Mouse (Mus musculus): Measurements from ENCODE around the gene Ldhd. TPM values are rescaled to one million over a fixed set of nuclear protein-coding genes. Genes with fewer than 3 reads are reported as not detected.

Gene Ldhd
- polyA plus RNA-seq, 1 experiment, result 24.4 TPM

DNA sequence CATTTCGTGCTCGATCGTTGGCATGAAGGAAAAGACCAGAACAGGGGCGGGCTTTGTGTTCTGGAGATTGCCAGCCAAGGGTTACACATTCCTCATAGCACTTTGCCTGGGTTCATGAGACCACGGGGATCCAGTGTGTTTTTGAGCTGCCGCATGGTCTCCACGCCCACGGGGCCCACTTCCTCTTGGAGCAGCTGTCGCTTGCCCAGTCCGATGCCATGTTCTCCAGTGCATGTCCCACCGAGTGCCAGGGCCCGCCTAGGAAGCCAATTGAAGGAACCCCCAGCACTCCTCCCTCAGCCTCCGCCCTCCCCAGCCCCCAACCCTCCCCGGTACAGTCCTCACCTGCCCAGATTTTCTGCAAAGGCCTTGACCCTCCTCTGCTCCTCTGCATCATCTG lies 3.2 kb downstream of the Ldhd start:
- no peak for TF ChIP-seq POLR2A (IDR thresholded peaks at IDR 0.05; ENCODE audit: borderline replicate concordance, insufficient read depth, low read length)
- TF ChIP-seq CTCF (IDR thresholded peaks at IDR 0.05; ENCODE audit: borderline replicate concordance, insufficient read depth, low read depth, low read length), result no peak
- no peak for DNase-seq
- no peak overlapping the region for H3K4me3 ChIP-seq (replicated peaks; ENCODE audit: insufficient read depth, low read depth, low read length)
- H3K4me1 ChIP-seq (ENCODE audit: control insufficient read depth, insufficient read depth, low read length), result peaks cover 32% of the 10 kb centered on the region
- H3K27ac ChIP-seq (ENCODE audit: insufficient read depth, low read length), result no peak overlapping the region
- WGBS, result 49% methylated on average over 14 of the region's 14 CpGs
- H3K27me3 ChIP-seq (ENCODE audit: control insufficient read depth, insufficient read depth, low read length), result no peaks in the 10 kb centered on the region

DNA sequence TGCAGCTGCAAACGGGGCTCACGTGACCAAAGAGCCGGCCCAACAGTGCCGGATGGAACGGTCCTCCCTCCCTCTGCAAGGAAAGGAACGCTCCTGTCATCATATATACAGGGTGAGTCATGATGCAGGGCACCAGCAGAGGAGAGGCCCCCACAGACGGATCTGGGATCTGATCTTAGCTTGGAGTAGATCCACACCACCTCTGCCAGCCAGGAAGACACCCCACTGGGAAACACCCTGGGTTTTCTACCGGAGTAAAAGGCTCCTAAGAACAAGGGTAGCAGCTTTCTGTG lies 3.7 kb downstream of the Ldhd start:
- Histone ChIP-seq H3K27me3 (ENCODE audit: control insufficient read depth, insufficient read depth, low read length) (no peaks in the 10 kb centered on the region), H3K4me3 (replicated peaks; ENCODE audit: insufficient read depth, low read depth, low read length) (no peak overlapping the region), H3K4me1 (ENCODE audit: control insufficient read depth, insufficient read depth, low read length) (peaks cover 37% of the 10 kb centered on the region), H3K27ac (ENCODE audit: insufficient read depth, low read length) (no peak overlapping the region)
- 23% methylated on average over 8 of the region's 8 CpGs for WGBS
- DNase-seq, result peak in 1 of 2 experiments; percentile 35
- no peak for TF ChIP-seq CTCF (IDR thresholded peaks at IDR 0.05; ENCODE audit: borderline replicate concordance, insufficient read depth, low read depth, low read length)
- no peak for TF ChIP-seq POLR2A (IDR thresholded peaks at IDR 0.05; ENCODE audit: borderline replicate concordance, insufficient read depth, low read length)

DNA sequence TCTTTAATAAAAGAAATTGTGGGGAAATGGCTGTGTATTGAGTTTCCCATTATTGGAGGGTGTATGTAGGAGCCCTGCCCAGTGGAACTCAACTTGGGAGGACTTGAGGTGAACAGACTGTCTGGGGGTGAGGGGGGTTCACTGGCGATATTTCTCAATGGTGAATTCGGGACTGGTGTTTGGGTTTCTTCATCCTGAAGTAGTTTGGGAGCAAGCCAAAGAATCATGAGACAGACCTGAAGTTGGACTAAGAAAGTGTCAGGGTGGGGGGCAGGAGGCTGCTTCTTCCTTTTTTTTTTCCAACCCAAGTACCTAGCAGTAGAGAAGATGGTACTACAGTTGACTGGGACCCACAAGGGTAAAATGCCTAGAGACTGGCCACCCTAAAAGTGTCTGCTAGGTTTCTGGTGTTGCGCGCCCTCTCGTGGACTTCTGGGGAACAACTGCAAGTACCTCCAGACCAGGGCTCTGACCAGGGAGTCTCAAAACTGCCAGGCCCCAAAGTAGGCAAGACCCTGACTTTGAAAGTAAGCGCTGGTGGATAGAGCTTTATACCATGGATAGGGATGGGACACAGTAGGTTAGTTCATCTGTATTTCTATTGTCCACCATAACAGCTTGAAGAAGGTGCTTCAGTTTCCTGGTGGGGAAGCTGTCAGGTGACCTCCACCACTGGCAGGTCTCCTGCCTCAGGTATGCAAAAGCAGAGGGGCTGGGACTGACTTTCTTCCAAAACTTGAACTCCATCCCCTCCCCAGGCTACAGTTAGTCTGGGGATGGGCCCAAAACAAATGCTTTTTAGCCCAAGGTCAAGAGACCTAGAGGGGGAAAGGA lies 4.3 kb downstream of the Ldhd start:
- WGBS, result 27% methylated on average over 6 of the region's 6 CpGs
- TF ChIP-seq CTCF (IDR thresholded peaks at IDR 0.05; ENCODE audit: borderline replicate concordance, insufficient read depth, low read depth, low read length) (peak; percentile 83), POLR2A (IDR thresholded peaks at IDR 0.05; ENCODE audit: borderline replicate concordance, insufficient read depth, low read length) (no peak)
- no peaks in the 10 kb centered on the region for H3K27me3 ChIP-seq (ENCODE audit: control insufficient read depth, insufficient read depth, low read length)
- H3K27ac ChIP-seq (ENCODE audit: insufficient read depth, low read length), result no peak overlapping the region
- H3K4me3 ChIP-seq (replicated peaks; ENCODE audit: insufficient read depth, low read depth, low read length), result no peak overlapping the region
- peak; percentile 75 to 84 for DNase-seq
- H3K4me1 ChIP-seq (ENCODE audit: control insufficient read depth, insufficient read depth, low read length), result peaks cover 40% of the 10 kb centered on the region

DNA sequence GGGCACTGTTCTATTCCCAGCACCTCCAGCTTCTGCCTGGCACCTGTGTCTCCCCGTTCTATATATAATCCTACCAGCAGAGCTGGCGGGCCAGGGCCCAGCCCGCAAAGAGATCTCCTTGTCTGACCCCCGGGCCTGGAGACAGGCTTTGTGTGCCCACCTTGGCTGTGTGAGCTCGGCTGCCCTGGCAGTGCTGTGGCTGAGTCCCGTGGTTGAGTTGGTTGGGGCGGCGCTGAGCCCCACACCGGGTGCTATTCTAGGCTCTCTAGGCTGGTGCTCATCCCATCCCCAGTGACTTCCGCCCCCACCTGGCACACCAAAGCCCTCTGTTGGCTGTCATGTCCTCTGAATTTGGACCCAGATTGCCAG lies 5.3 kb downstream of the Ldhd start:
- Histone ChIP-seq H3K4me3 (replicated peaks; ENCODE audit: insufficient read depth, low read depth, low read length) (no peak overlapping the region), H3K4me1 (ENCODE audit: control insufficient read depth, insufficient read depth, low read length) (peaks cover 36% of the 10 kb centered on the region), H3K27me3 (ENCODE audit: control insufficient read depth, insufficient read depth, low read length) (no peaks in the 10 kb centered on the region), H3K27ac (ENCODE audit: insufficient read depth, low read length) (peak overlapping the region; percentile 86)
- peak; percentile 53 to 57 for DNase-seq
- TF ChIP-seq POLR2A (IDR thresholded peaks at IDR 0.05; ENCODE audit: borderline replicate concordance, insufficient read depth, low read length) (no peak), CTCF (IDR thresholded peaks at IDR 0.05; ENCODE audit: borderline replicate concordance, insufficient read depth, low read depth, low read length) (no peak)
- 25% methylated on average over 10 of the region's 10 CpGs for WGBS

DNA sequence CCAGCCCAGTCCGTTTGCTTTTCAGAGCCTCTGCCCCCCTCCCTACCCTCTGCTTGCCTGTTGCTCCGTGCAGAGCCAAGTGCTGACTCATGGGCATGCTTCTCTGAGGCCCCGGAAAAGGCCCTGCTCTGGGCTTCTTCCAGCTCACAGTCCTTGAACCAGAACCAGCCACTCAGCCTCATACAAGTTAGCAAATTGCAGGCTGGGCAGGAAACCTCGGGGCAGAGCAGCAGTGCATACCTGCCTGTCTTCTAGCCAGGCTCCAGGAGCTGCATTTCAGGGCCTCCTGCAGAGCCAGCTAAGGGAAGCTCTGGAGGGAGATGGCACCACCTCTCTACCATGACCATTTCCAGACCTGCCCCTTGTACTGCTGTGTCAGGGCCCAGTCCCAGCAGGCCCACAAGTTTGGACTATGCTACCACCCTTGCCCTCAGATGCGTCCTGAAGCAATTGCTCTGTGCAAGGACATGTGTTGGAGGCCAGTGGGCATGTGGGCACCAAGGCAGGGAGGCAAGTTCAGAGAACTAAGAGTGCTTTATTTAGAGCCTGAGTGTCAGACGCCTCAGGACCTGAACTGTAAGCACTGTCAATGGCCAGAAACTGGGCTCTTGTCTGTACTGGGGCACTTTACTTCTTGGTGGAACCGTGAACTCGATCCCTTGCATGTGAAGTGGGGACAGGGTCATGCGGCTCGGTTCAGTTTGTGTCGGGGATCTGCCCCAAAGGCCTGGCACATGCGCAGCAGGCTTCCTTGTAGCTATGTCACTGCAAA lies 5.9 kb downstream of the Ldhd start:
- Histone ChIP-seq H3K27ac (ENCODE audit: insufficient read depth, low read length) (peak overlapping the region; percentile 86), H3K27me3 (ENCODE audit: control insufficient read depth, insufficient read depth, low read length) (no peaks in the 10 kb centered on the region), H3K4me1 (ENCODE audit: control insufficient read depth, insufficient read depth, low read length) (peaks cover 32% of the 10 kb centered on the region), H3K4me3 (replicated peaks; ENCODE audit: insufficient read depth, low read depth, low read length) (no peak overlapping the region)
- peak; percentile 77 to 91 for DNase-seq
- WGBS, result 37% methylated on average over 12 of the region's 12 CpGs
- TF ChIP-seq POLR2A (IDR thresholded peaks at IDR 0.05; ENCODE audit: borderline replicate concordance, insufficient read depth, low read length) (no peak), CTCF (IDR thresholded peaks at IDR 0.05; ENCODE audit: borderline replicate concordance, insufficient read depth, low read depth, low read length) (no peak)

DNA sequence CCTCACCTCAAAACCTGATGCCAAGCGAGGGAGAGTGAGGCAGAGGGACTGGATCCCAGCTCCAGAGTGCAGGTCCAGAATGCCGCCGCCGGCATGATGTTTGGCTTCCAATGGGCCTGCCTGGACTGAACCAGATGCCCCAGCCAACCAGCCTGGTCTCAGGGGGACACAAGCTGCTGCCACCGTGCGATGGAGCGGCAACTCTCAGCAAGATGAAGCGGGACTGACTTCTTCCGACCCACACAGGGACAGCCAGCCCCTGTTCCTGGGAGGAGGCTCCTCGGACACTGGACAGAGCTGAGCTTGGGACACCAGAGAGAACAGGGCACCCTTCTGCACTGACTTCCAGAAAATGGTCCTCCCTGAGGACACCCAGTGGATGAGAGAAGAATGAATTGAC lies 7.6 kb downstream of the Ldhd start:
- TF ChIP-seq POLR2A (IDR thresholded peaks at IDR 0.05; ENCODE audit: borderline replicate concordance, insufficient read depth, low read length) (no peak), CTCF (IDR thresholded peaks at IDR 0.05; ENCODE audit: borderline replicate concordance, insufficient read depth, low read depth, low read length) (no peak)
- H3K4me3 ChIP-seq (replicated peaks; ENCODE audit: insufficient read depth, low read depth, low read length), result no peak overlapping the region
- H3K4me1 ChIP-seq (ENCODE audit: control insufficient read depth, insufficient read depth, low read length), result peaks cover 32% of the 10 kb centered on the region
- no peaks in the 10 kb centered on the region for H3K27me3 ChIP-seq (ENCODE audit: control insufficient read depth, insufficient read depth, low read length)
- WGBS, result 63% methylated on average over 10 of the region's 10 CpGs
- no peak overlapping the region for H3K27ac ChIP-seq (ENCODE audit: insufficient read depth, low read length)
- DNase-seq, result no peak

DNA sequence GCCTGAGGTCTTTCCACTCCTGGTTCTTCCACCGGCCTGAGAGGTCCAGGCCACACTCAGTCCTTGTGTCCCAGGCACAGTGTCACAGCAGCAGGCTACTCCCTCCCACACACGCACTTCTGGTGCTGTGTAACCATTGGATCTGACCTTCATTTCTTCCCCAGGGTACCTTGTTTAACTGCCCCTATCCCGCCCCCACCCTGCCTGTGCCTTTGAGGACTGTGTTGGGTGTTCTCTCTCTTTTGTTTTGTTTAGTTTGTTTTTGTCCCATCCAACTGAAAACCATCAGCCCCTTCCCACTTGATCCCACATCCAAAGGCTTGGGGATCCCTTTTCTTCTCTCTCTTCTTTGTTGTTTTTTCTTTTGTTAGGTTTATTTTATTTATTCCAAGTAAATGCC lies 8.1 kb downstream of the Ldhd start:
- TF ChIP-seq CTCF (IDR thresholded peaks at IDR 0.05; ENCODE audit: borderline replicate concordance, insufficient read depth, low read depth, low read length), result no peak
- TF ChIP-seq POLR2A (IDR thresholded peaks at IDR 0.05; ENCODE audit: borderline replicate concordance, insufficient read depth, low read length), result no peak
- H3K4me1 ChIP-seq (ENCODE audit: control insufficient read depth, insufficient read depth, low read length), result peaks cover 32% of the 10 kb centered on the region
- H3K27me3 ChIP-seq (ENCODE audit: control insufficient read depth, insufficient read depth, low read length), result no peaks in the 10 kb centered on the region
- H3K27ac ChIP-seq (ENCODE audit: insufficient read depth, low read length), result no peak overlapping the region
- H3K4me3 ChIP-seq (replicated peaks; ENCODE audit: insufficient read depth, low read depth, low read length), result no peak overlapping the region
- WGBS, result 54% methylated on average over 3 of the region's 3 CpGs
- no peak for DNase-seq

DNA sequence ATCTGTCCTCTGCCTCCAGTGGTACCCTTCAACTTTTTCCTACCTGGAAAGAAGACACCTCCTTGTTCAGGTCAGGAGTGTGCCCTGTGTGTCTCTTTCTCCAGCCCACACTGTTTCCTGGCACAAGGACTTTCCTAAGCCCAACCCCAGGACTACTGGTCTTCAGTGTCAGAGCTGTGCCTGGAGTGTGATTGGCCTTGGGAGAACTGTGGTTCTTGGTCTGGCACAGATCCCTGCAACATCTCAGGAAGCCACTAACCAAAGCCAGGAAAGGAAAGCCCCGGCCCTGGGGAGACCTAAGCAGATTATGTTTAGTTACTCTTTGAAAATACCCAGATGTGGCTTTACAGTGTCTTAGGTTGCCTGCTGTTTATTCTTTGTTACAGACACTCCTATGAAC lies 10.2 kb downstream of the Ldhd start:
- H3K4me1 ChIP-seq (ENCODE audit: control insufficient read depth, insufficient read depth, low read length), result peaks cover 28% of the 10 kb centered on the region
- DNase-seq, result no peak
- H3K27me3 ChIP-seq (ENCODE audit: control insufficient read depth, insufficient read depth, low read length), result no peaks in the 10 kb centered on the region
- H3K4me3 ChIP-seq (replicated peaks; ENCODE audit: insufficient read depth, low read depth, low read length), result no peak overlapping the region
- WGBS, result 42% methylated on average over 1 of the region's 1 CpGs
- no peak overlapping the region for H3K27ac ChIP-seq (ENCODE audit: insufficient read depth, low read length)
- TF ChIP-seq CTCF (IDR thresholded peaks at IDR 0.05; ENCODE audit: borderline replicate concordance, insufficient read depth, low read depth, low read length) (no peak), POLR2A (IDR thresholded peaks at IDR 0.05; ENCODE audit: borderline replicate concordance, insufficient read depth, low read length) (no peak)
